Comparison of ENCODE assay signal across 8 mouse cellular contexts in the genomic region with DNA sequence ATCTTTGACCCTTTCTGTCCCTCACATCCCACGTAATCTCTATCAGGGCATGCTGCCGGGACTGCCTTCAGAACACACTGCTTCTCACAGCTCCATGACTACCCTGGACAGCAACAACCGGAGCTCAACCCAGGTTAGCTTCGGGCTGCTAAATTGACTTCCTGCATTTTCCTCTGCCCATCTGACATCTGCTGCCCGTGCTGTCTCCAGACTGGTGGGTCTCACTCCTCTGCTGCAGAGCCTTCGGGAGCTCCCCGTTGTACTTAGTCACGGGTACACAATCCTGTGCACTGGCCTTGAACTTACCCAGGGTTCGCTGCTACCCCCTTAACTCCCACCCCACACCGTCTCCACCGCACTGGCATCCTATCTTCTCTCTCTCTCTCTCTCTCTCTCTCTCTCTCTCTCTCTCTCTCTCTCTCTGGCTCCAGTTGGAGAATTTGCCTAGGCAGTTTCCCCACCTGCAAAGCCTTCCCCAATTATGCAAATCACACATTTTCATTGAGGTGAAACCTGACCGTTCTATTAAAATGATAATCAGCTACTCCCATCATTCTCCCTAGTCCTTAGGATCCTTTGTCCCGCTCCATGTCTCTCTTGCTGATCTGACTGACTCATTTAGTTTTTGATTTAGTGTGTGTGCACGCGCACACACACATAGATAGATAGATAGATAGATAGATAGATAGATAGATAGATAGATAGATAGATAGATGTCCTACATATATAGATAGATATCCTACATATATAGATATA.
DNase-seq lines count a peak whose midpoint lies in the region; ATAC-seq and TF ChIP-seq lines count a peak whose summit lies in the region.

No protein-coding gene starts in this region.

- H3K4me2 ChIP-seq in heart, embryonic 12.5 days, result peak overlapping the region; percentile 16; the same call in 1 of the 2 replicates
- H3K4me2 ChIP-seq in forebrain, embryonic 15.5 days (replicated peaks), result peak overlapping the region; percentile 2; the same call in 1 of the 2 replicates
- peak overlapping the region; percentile 34 for H3K4me2 ChIP-seq in midbrain, embryonic 14.5 days (ENCODE audit: low read length)

- H3K9ac ChIP-seq in heart, embryonic 12.5 days, result no peak overlapping the region
- H3K9ac ChIP-seq in heart, adult 2 months (ENCODE audit: low read depth, low read length), result no peak overlapping the region
- H3K9ac ChIP-seq in forebrain, embryonic 15.5 days (replicated peaks), result no peak overlapping the region
- H3K9ac ChIP-seq in midbrain, embryonic 14.5 days (replicated peaks; ENCODE audit: low read length), result no peak overlapping the region

- ATAC-seq in heart, embryonic 12.5 days (ENCODE audit: insufficient number of reproducible peaks, low FRiP score), result no peak
- ATAC-seq in forebrain, embryonic 15.5 days (replicated peaks), result peak; percentile 55
- ATAC-seq in midbrain, embryonic 14.5 days (ENCODE audit: low FRiP score, low TSS enrichment), result peak; percentile 46; the same call in 1 of the 2 replicates
- no peak for ATAC-seq in erythroblast, adult 5-6 weeks (replicated peaks; ENCODE audit: low FRiP score, poor library complexity, severe bottlenecking)

- DNase-seq in heart, adult 2 months, result no peak
- DNase-seq in NIH3T3 (ENCODE audit: low read depth), result peak; percentile 44
- DNase-seq in midbrain, embryonic 14.5 days, result no peak
- DNase-seq in lung, adult 18-20 months, result no peak
- DNase-seq in lung, postnatal 36 days, result no peak

- no peak overlapping the region for H3K4me3 ChIP-seq in heart, embryonic 12.5 days
- H3K4me3 ChIP-seq in heart, adult 2 months, result no peak overlapping the region
- H3K4me3 ChIP-seq in forebrain, embryonic 15.5 days, result no peak overlapping the region
- no peak overlapping the region for H3K4me3 ChIP-seq in midbrain, embryonic 14.5 days (replicated peaks; ENCODE audit: low read depth, low read length)

- no peak for TF ChIP-seq EP300 in heart, adult 2 months (IDR thresholded peaks at IDR 0.05; ENCODE audit: insufficient read depth, low read depth, low read length)

- TF ChIP-seq POLR2A in heart, adult 2 months (IDR thresholded peaks at IDR 0.05; ENCODE audit: insufficient read depth, low read depth, low read length), result no peak

- no peaks in the 10 kb centered on the region for H3K4me1 ChIP-seq in heart, embryonic 12.5 days (replicated peaks)
- H3K4me1 ChIP-seq in heart, adult 2 months (ENCODE audit: control insufficient read depth, insufficient read depth, low read length), result no peaks in the 10 kb centered on the region
- peaks cover 16% of the 10 kb centered on the region for H3K4me1 ChIP-seq in forebrain, embryonic 15.5 days
- H3K4me1 ChIP-seq in midbrain, embryonic 14.5 days (ENCODE audit: control insufficient read depth, insufficient read depth, low read length), result peaks cover 17% of the 10 kb centered on the region

- H3K27me3 ChIP-seq in heart, embryonic 12.5 days (replicated peaks), result peaks cover 28% of the 10 kb centered on the region
- peaks cover 1% of the 10 kb centered on the region; the same call in 1 of the 2 replicates for H3K27me3 ChIP-seq in heart, adult 2 months (ENCODE audit: control insufficient read depth, insufficient read depth, low read length)
- no peaks in the 10 kb centered on the region for H3K27me3 ChIP-seq in forebrain, embryonic 15.5 days
- H3K27me3 ChIP-seq in midbrain, embryonic 14.5 days (ENCODE audit: control insufficient read depth, insufficient read depth, low read length), result no peaks in the 10 kb centered on the region

- no peaks in the 10 kb centered on the region for H3K9me3 ChIP-seq in heart, embryonic 12.5 days (replicated peaks)
- no peaks in the 10 kb centered on the region for H3K9me3 ChIP-seq in forebrain, embryonic 15.5 days
- H3K9me3 ChIP-seq in midbrain, embryonic 14.5 days (ENCODE audit: control insufficient read depth, low read length), result no peaks in the 10 kb centered on the region

- WGBS in heart, embryonic 12.5 days, result 12% methylated on average over 15 of the region's 15 CpGs
- WGBS in heart, adult 2 months, result 11% methylated on average over 15 of the region's 15 CpGs
- WGBS in forebrain, embryonic 15.5 days, result 6% methylated on average over 15 of the region's 15 CpGs
- 6% methylated on average over 15 of the region's 15 CpGs for WGBS in midbrain, embryonic 14.5 days

- H3K27ac ChIP-seq in heart, embryonic 12.5 days (ENCODE audit: poor library complexity, severe bottlenecking), result no peak overlapping the region
- H3K27ac ChIP-seq in heart, adult 2 months, result no peak overlapping the region
- no peak overlapping the region for H3K27ac ChIP-seq in forebrain, embryonic 15.5 days (replicated peaks)
- H3K27ac ChIP-seq in midbrain, embryonic 14.5 days (replicated peaks; ENCODE audit: low read depth, low read length), result peak overlapping the region; percentile 39; the same call in 1 of the 2 replicates

- intact Hi-C loops in heart, adult 2 months (cut with DNase I), result no loop called here

- no peaks in the 10 kb centered on the region for H3K36me3 ChIP-seq in heart, embryonic 12.5 days
- H3K36me3 ChIP-seq in heart, adult 2 months (ENCODE audit: control insufficient read depth, insufficient read depth, low read length), result no peaks in the 10 kb centered on the region
- H3K36me3 ChIP-seq in forebrain, embryonic 15.5 days, result no peaks in the 10 kb centered on the region
- no peaks in the 10 kb centered on the region for H3K36me3 ChIP-seq in midbrain, embryonic 14.5 days (ENCODE audit: control insufficient read depth, insufficient read depth, low read length)

- H3K79me2 ChIP-seq in heart, adult 2 months (replicated peaks; ENCODE audit: control insufficient read depth, insufficient read depth, low read length), result no peaks in the 10 kb centered on the region

- no peak for TF ChIP-seq CTCF in heart, adult 2 months (IDR thresholded peaks at IDR 0.05)

Comparison
In these comparisons a context has a peak if more than half of its experiments do, and no peak if none do; other contexts are left out.
1. ATAC-seq: peak in forebrain, embryonic 15.5 days (single experiment) and midbrain, embryonic 14.5 days (single experiment); none in heart, embryonic 12.5 days (single experiment) and erythroblast, adult 5-6 weeks (single experiment).
2. Peak in every context shown above with its lines, with median percentiles within 50 percentile points of each other: H3K4me2 ChIP-seq.